Mouse (Mus musculus) layer of hippocampus, adult 9-11 months (tissue): ENCODE measurements around the gene Myd88.
"Not testable (repeated sequence)": the region's sequence is repeated elsewhere in the genome, so short reads cannot be mapped to it uniquely, and the experiment has no call there.

Experiments used
- DNase-seq: peaks from one replicate; pipeline ENCODE4 v3.0.0; 2022

Myd88 gene

DNA sequence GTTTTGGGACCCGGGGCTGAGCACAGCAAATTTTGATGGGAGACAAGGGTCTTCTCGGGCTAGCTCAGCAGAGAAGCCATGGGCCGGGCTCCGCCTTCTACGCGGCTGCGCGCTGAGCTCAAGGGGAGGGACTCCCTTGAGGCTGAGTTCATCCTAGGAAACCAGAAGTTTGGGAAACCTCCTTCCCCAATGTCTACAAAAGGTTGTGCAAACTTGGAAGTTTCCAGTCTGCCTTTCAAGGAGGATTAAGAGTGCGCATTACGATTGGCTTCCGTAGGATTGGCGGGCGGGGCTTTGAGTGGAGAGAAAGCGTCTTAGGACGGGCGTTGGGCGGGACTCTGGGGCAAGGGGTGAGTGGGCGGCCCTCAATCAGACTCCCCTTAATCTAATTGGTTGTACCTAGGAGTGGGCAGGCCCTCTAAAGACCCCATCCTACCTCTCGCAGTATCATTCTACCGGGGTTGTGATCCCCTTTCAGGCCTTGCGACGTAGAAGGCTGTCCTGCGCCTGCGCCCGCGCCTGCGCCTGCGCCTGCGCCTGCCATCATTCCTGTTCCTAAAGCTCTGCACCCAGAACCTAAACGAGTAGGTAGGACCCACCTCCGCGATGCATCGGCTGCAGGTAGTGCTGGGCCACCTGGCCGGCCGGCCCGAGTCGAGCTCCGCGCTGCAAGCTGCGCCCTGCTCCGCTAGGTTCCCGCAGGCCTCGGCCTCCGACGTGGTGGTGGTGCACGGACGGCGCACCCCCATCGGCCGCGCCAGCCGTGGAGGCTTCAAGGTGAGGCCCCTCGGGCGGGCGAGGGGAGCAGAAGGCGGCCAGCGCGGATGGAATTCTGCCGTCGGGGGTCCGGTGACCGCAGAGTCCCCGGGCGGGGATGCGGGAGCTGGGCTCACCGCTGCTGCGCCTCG is at the start of gene Myd88:
Gene Myd88, minus strand, starts transcription at position 503 of the 908 bp plus-strand sequence.
- DNase-seq = peak; percentile 98

DNA sequence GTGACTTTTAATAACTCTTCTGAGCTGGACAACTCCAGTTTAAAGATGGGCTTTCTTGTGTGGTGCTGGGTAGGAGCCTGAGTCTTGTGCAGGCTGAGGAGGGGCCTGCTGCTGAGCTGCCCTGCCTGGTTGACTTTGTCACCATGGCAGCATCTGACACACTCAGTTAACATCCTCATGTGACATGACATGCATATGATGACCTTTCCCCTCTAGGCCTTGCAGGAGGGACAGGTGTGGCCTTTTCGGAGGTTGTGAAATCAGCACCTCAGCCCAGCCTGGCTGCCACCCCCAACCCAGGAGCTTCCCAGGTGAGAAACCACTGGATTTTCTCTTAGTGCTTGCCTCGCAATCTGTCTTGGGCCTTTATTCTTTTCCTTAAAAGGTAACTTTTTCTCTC is 49.0 kb upstream of the Myd88 start:
- DNase-seq = no peak

DNA sequence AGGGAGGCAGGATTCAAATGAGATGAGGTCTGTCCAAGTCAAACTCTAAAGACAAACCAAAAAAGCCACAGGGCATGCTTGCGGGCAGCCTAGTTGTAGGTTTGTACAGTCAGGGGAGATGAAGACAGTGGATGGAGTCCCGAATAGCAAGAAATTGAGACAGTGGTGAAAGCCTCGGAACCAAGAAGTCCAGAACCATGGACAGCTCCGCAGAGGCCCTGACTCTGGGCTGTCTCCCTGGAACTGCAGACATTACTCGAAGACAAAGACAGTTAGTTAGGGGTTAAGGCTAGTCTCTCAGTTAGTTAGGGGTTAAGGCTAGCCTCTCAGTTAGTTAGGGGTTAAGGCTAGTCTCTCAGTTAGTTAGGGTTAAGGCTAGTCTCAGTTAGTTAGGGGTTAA is 47.7 kb upstream of the Myd88 start:
- no peak for DNase-seq

DNA sequence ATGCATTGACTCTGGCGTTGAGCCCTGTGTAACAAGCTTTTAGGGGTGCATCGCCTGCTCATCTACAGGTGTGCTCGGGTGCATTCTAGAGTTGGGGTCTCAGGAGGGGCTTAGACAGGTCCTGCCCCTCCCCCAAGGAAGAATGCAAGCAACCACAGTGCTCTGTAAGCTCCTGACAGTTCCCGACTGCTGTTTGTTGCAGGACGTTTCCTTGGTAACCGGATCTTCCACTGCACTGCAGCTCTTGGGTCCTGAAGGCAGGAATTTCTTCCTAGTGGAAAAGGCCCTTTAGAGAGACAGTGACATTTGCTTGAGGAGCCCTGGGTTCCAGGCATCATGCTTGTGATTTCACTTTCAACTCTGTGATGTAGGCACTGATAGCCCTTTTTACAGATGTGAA is 41.4 kb upstream of the Myd88 start:
- DNase-seq = peak; percentile 24

DNA sequence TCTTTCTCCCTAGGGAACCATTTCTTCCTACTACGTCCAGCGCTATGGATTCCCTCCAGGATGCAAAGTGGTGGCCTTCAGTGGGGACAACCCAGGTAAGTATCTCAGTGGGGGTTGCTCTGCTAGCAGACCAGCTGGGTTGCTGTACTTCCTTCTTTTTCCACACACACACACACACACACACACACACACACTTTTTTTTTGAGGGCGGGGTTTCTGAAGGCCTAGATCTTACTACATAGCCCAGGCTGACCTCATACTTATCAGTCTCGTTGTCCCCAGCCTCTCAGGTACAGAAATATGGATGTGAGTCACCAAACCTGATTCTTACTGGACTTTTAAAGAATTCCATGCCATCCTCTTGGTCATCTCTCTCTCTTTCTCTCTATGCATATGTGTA is 37.0 kb upstream of the Myd88 start:
- DNase-seq = no peak

DNA sequence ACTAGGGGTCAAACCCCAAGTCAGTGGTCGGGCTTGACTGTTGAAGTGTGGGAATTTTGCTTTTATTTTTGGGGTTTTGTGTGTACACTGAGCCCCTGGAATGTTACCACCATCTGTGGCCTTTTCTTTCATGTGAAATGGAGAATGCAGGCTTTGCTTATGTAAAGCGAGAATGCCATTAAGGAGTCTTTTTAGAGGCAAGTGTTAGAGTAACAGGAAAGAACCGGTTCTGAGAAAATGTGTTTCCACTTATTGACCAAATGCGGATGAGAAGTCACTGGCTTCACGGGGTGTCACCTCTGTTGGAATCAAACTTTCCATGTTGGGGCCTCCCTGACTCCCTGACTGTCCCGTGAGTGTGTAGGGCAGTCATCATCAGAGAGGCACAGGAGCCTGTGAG is 34.3 kb upstream of the Myd88 start:
- DNase-seq = no peak

DNA sequence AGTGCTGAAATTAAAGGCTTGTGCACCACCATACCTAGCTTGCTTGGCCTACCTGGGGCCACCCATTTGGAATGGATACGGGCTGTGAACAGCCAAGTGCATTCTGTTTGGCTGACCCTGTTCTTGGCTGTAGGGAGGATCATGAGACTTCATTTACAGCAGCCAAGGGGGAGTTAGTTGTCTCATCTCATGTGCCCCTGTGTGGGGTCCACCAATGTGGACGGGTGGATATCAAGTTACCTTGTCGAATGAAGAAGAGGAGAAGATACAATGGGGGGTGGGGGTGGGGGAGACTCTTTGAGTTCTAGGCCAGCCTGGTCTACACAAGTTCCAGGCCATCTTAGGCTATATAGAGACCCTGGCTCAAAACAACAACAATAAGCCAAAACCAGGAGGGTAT is 33.8 kb upstream of the Myd88 start:
- no peak for DNase-seq

DNA sequence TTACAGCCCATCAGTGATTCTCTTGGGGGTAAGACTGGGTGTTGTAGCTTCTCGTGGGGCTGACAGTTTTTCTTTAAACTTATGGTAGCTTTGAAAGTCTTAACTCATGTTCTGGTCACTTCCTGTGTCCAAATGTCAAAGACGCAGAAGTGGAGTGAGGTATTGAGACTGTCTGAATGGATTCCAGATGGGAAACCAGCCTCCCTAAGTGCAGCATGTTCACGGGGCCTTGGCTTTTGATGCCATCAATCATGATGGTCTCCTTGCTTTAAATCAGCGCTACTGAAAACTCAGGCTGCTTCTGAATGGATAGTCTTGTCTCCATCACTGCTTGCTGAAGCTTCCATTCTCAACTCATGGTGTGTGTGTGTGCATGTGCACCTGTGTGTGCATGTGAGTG is 30.0 kb upstream of the Myd88 start:
- DNase-seq = no peak

DNA sequence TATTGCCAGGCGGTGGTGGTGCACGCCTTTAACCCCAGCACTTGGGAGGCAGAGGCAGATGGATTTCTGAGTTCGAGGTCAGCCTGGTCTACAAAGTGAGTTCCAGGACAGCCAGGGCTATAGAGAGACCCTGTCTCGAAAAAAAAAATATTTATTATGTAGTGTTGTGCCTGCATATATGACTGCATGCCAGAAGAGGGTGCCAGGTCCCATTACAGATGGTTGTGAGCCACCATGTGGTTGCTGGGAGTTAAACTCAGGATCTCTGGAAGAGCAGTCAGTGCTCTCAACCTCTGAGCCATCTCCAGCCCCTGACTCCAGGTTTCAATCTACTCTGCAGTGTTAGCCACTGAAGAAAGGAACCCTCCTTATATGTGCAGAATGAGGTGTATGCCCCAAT is 29.6 kb upstream of the Myd88 start:
- not testable (repeated sequence) for DNase-seq

DNA sequence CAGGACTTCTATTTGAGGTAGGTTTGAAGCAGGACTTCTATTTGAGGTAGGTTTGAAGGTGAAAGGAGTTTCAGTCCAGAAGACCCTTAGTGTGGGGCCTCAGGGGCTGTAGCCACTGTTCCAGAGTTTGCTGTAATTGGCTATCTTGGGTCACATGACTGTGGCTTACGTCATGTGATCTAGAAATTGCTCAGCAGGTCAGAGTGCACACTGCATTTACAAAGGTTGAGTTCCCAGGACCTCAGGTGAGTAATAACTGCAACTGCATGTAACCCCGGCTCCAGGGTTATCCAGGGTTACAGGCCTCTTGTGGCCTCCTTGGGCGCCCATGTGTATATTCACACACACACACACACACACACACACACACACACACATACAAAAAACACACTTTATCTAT is 27.2 kb upstream of the Myd88 start:
- no peak for DNase-seq

DNA sequence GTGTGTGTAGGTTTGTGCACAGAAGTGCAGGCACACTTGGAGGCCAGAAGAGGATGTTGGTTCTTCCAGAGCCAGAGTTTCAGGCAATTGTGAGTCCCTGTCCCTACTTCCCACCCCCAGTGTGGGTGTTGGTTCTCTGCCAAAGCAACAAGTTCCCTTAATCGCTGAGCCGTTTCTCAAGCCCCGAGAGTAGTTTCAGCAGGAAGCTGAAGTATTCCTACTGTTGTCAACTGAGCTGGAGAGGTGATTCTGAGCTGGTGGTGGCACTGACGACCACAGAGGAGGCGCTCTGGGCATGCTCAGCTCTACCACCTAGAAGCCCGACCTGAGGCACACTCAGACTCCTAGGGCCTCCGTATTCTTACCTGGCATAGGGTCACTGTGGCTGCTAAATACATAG is 24.1 kb upstream of the Myd88 start, which contains the start of gene Slc22a14:
Gene Slc22a14, minus strand, starts transcription at position 270 of the 400 bp plus-strand sequence.
- peak; percentile 52 for DNase-seq

DNA sequence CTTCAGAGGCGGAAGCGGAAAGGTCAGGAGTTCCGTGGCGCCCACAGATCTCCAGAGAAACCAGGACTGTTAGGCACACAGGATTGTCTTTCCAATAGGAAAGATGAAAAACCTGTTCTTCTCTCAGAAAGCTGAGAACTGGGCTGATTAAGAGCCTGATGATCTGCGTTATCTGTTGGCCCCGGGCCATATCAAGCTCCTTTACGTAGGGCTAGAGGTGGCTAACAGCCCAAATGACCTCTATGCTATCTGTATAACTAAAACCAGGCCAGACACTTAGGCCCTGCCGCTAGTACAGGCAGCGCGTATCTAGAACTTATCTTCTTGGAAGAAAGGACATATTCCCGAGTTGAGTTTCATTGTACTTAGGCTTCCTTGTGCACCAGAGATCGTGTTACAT is 22.0 kb upstream of the Myd88 start:
- DNase-seq = no peak

DNA sequence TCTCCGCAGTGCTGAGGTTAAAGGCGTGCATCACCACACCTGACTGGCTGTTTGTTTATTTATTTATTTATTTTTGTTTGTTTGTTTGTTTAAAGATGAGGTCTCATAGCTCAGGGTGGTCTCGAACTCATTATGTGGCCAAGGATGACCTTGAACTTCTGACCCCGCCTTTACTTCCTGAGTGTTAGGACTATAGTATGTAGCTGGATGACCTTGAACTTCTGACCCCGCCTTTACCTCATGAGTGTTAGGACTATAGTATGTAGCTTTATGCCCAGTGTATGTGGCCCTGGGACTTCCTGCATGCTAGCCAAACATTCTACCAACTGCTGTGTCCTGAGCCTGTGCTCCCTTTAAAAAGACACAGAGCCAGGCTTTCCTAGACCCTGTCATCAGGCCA is 20.2 kb upstream of the Myd88 start:
- no peak for DNase-seq

DNA sequence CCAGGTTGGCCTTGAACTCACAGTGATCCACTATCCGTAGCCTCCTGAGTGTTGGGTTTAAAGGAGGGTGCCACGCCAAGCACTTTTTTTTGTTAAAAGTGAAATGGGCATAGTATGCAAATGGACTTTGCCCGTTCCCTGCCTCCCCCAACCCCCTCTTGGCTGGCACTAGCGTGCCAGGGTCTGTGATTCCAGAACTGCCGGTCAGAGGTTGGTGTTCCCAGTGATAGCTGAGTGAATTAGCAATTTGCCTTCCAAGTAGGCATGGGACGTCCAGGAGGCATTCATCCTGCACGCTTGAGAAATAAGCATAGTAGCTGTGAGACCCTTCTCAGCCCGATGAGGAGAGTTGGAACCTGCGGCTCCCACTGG is 16.8 kb upstream of the Myd88 start:
- no peak for DNase-seq

DNA sequence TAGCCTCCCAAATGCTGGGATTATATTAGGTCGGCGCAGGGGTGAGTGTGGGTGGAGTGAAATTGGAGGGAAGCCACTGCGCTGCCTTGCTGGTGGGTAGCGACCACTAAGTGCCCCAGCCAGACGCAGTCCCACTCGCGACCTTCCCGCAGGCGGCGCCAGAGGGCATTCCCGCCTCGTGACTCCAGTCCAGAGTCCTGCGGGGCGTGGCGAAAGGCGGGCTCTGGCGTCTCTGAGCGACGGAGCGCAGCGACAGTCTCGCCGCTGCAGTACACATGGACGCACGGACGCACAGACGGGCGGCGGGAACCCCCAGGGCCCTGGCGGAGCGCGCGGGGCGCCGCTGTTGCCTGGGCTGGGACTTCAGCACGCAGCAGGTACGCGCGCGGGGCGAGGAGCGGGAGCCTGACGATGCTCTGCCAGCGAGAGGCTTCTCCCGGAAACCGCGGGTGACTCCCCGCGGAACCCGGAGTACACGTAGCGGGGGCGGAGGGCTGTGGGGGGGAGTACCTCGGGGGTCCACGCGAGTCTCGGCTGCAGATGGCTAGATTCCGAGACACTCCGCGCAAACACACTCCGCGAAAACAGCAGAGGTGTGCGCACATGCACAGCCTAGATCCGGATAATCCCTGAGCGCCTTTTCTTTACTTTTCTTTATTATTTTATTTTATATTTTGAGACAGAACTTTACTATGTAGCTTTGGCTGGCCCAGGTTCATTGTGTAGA is 16.3 kb upstream of the Myd88 start, which contains the start of gene Xylb:
Gene Xylb, plus strand, starts transcription at position 51 of the 727 bp plus-strand sequence.
- DNase-seq = peak; percentile 91

DNA sequence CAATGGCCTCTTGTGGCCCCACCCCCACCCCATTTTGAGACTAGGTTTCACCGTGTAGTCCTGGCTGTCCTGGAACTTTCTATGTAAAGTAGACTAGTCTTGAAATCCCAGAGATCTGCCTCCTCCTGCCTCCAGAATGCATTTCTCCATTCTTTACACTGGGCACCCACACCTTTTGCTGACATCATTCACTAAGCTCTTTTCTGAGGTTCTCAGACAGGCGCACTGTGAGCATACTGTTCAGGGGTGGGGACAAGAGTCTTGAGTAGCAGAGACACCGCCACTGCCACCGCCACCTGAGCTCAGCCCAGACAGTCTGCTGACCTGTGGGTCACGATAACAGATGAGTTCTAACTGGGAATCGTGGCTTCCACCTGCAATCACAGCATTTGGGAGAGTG is 14.7 kb upstream of the Myd88 start:
- DNase-seq = no peak

DNA sequence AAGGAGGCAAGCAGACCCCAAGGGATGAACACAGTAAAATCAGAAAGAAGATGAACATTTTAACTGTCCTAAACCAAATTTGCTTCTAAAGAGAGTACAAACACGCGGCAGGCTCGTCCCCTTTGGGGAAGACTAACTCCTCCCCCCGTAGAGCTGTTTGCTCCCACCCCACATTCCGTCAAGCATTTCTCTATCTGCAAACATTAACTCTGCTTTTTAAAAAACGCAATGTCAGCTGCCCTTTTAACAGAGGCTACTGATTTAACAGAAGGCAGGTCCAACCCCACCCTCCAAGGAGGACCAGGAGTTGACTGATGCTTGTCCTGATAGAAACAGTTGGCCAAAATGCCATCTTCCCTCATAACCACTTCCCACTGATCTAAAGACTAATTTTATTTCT is 12.7 kb upstream of the Myd88 start:
- no peak for DNase-seq

DNA sequence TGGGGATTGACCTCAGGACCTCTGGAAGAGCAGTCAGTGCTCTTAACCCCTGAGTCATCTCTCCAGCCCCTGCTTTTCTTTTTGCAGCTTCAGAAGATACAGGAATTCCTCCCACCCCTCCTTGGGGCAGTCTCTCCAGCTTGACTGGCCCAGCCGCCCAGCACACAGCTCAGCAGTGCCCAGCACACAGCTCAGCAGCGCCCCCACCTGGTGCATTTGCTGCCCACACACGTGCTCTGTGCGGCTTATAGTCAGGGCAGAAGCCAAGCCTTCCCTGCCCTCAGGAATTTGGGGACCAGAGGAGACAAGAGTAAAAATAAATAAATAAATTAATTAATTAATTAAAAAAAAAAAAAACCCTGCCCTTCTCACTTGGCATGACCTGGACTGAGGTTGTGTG is 10.8 kb upstream of the Myd88 start:
- DNase-seq = peak; percentile 67

DNA sequence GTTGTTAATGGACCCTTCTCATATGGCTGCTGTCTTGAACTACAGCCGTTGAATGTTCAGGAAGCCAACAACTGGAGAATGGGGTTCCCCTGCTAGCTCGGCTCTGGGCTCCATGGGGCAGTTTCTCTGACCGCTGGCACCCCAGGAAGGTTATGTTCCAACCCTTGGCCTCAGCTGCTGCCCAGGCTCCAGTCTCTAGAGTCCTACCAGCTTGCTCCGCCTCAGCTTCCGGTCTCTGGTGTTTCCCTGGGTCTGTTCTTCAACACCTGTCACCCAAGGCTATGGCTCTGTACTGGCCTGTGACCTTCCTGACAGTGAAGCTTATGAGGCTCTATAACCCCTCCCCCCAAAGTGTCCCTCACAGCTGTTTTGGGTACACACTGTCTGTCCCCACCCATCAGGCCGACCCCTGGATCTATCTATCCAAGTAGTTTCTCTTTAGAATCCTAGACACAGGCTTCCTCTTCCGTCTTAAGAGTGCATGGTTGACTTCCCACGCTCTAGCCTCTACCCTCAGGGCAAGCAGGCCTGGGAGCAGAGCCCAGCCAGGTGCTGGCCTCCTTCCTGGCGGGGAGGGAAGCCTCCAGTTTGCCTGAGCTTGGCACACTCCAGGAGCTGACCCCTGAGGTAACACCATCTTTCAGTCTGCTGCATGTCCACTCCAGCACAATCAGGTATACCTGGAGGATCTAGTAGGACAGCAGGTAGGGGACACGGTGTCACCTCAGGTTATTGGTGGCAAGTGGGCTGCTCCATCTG is 9.9 kb upstream of the Myd88 start:
- DNase-seq = no peak

DNA sequence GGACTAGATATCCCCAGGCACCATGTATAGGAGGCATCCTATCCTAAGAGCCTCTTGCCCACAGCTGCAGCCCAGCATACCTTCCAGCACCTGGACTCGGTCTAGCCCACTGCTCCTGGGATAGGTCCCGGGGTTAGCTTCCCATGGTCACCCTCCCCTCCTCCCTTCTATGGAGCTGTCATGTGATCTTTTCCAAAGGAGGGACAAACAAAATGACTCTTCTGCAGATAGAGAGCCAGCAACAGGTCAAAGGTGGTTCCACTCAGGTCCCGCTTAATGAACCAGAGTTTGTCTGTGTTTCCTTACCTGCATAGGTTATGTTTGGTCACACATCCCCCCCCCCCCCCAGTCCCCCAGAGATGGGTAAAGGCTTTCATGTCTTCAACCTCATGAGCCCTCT is 9.3 kb upstream of the Myd88 start:
- DNase-seq = no peak

DNA sequence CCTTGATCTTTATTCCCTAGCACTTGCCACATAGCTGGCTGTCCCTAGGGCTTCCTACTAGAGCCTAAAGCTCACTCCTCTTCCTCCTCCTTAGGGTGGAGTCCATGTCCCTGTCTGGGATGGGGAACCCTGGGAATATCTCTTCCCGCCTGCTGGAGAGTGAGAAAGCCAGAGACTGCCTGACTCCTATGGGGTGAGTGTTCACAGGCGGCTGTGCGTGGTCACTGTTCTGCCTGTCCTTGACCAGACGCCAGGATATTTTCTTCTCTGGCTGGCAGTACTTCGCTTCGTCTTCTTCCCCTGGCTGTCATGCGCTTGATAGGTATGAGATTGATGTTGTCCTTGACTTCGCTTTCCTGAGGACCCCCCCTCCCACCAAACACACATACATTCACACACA is 5.2 kb upstream of the Myd88 start:
- DNase-seq = no peak

DNA sequence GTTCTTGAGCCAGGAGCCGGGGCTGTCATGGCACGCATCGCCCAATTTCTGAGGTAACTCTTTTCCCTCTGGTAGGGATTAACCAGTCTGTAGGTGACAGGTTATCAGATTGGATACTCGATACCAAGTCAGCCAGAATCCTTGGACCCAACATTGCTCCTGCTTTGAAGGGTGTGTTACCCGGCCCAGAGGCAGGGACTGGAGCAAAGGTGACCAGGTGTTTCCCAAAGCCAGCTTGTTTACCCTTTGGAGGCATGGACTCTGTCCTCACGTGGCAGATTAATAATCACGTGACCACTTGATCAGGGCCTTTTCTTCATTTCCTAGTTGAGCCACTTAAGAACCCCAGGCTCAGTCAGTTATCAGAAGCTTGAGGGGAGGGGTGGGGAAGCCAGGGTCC is 1.5 kb upstream of the Myd88 start:
- DNase-seq = no peak

DNA sequence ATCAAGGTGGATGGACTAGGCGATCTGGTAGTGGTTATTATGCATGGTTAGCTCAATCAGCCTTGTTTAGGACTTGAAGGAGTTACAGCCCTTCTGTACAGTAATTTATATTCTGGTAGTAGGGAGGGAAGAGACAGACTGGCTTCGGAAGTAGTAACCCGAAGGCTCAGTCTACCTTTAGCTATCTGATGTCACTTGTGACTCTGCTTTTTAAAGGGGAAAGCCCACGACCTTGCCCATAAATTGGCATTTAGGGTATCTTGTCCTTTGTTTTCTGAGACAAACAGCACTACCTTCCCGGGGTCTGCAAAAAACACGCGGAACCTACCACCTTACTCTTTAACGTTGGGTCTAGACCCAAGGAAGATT is 1.0 kb downstream of the Myd88 start:
- no peak for DNase-seq
